Mouse (Mus musculus) pancreas, adult 10 weeks (tissue): ENCODE results near the gene Kcnj1. TPM values are rescaled to one million over a fixed set of nuclear protein-coding genes. Genes with fewer than 3 reads are reported as not detected.

Experiments
- polyA plus RNA-seq: library from polyadenylated mRNA; stranded (reverse); fragments of 350-450 nt; fragmentation: Illumina TruSeq; extraction: RNeasy Lipid Tissue Mini Kit (QIAGEN cat#74804); gene quantifications from one replicate; pipeline ENCODE4 v1.2.3, GENCODE M21; 2015; ENCODE audit warnings: low read depth, low replicate concordance; ENCODE audit not compliant: insufficient read depth

The Kcnj1 gene
- polyA plus RNA-seq, result not detected

DNA sequence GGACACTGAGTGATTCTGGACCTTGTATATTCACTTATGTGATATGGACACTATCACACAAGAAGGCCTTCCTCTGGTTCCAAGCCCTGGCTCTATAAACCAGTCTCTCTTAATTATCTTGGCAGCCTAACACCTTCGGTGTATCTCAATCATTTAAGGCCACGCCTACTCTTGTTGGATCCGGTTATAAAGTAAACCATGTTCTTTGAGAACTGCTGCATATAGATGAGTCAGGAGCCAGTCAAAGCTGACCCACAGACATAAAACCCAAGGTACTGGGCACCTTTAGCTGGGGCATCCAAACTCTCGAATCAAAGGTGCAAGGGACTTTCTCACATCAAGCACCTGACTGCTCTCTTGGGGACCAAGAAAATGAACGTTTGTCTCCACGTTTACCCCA lies at the start of gene Kcnj1:
TSS of gene Kcnj1 (plus strand) at position 292 of the 400 bp plus-strand sequence.

DNA sequence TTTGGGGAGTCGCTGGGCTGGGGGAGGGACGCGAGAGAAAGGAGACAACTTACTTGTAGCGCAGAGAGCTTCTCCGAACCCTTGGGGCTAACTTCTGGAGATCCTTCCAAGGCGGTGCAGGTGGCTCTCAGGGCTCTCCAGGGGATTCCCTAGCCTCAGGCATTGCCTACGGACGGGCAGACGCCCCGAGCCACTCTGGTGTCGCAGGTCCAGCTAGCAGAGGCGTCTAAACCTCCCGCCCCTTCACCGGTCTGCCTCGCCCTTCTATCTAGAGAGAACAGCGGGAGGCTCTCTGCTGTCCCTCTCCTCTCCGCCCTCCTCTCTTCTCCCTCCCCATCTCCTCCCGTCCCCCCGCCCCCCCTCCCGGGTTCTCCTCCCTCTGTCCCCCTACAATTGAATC lies 28.2 kb upstream of the Kcnj1 start, which contains the start of gene Kcnj5:
TSS of gene Kcnj5 (minus strand) at position 300 of the 400 bp plus-strand sequence.

Other genes with a start within 250 kb of the Kcnj1 start
- not detected for gene Kcnj5, start 28.1 kb upstream of the Kcnj1 start, polyA plus RNA-seq
- gene Fli1, start 170.4 kb downstream of the Kcnj1 start, polyA plus RNA-seq, result 4.8 TPM